Mouse (Mus musculus) kidney, adult 2 months (tissue): ENCODE results near the gene Adamts7.

Experiments
- CTCF ChIP-seq: fragments of 200-500 bp; conservative IDR thresholded peaks from 2 replicates; pipeline ENCODE4 v1.5.1; 2011; ENCODE audit warnings: low read depth, mild to moderate bottlenecking, control low read depth, low read length, moderate library complexity, mixed read lengths; ENCODE audit not compliant: insufficient read depth, insufficient read length
- POLR2A ChIP-seq: fragments of 200-500 bp; IDR thresholded peaks from one replicate; pipeline ENCODE4 v1.6.1; 2011; ENCODE audit warnings: low read depth, low read length, control low read depth

DNA sequence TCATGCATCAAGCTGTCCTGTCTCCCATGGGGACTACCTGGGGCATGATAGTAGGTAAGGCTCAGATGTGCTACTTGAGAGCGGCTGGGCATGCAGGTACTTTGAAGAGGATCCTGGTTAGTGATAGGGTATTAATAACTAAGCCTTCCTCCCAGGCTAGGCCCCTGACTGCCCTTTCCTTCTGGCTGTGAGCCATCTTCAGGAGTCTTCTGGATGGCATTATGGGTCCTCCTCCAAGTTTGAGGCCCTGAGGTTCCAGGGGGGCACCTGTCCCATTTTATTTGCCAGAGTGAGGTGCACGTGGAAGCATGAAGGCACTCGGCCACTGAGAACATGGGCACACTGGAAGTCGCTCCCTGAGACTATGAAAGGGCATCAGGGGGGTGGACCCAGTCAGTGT is 37.6 kb downstream of the Adamts7 start:
- TF ChIP-seq POLR2A (no peak), CTCF (no peak)
